Mouse (Mus musculus) cerebellum, adult 9-10 months (tissue): ENCODE data around the gene Gm5891.
"Not testable (repeated sequence)": the region's sequence is repeated elsewhere in the genome, so short reads cannot be mapped to it uniquely, and the experiment has no call there.

Source experiments
- DNase-seq: peaks from one replicate; pipeline ENCODE4 v3.0.0; 2022

The Gm5891 gene

GRCm38 (mm10) chr7:21921191-21921590, at the start of gene Gm5891:
Gene Gm5891 (minus strand): TSS chr7:21921291.
- not testable (repeated sequence) for DNase-seq
